Mouse (Mus musculus): ENCODE results near the gene Slc6a13.
"Not testable (repeated sequence)": the region's sequence is repeated elsewhere in the genome, so short reads cannot be mapped to it uniquely, and the experiment has no call there.

DNA sequence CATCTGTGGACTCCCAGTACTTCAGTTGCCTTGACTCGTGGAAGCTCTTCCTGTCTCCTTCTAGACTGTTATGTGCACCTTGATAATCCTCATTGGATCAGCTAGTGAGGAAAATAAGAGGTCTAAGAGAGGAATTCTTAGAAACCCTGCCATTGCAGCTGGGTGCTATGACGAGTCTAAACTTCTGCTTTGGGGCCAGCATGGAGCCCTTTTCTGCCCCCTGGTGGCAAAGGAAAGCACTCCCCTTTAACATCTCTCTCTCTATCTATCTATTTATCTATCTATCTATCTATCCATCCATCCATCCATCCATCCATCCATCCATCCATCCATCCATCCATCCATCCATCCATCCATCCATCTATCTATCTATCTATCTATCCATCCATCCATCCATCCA, 66.5 kb downstream of the Slc6a13 start:
- not testable (repeated sequence) for TF ChIP-seq CHD1, BHLHE40 (IDR thresholded peaks at IDR 0.05; ENCODE audit: low read depth, low read length)
- TF ChIP-seq ZC3H11A (IDR thresholded peaks at IDR 0.05; ENCODE audit: low read depth, low read length): 0 out of 2 replicates have a peak, but pooled peaks have one; percentile 11

Measured in CH12.LX (cell line).